Mouse (Mus musculus) gastrocnemius, postnatal 25 days (tissue): Measurements from ENCODE around the gene Trappc1. TPM values are rescaled to one million over a fixed set of nuclear protein-coding genes. Genes with fewer than 3 reads are reported as not detected.

Experiments used
- DNase-seq: peaks from one replicate; pipeline ENCODE4 v3.0.0; 2022
- total RNA-seq, 2 experiments: library from RNA; stranded (reverse); gene quantifications; 1 replicate in 1 of 2; 2 replicates in 1 of 2; pipeline ENCODE4 v1.2.3; 2021

The Trappc1 gene
- total RNA-seq, 2 experiments from 2014 or later: 39.6 to 48.3 TPM

DNA sequence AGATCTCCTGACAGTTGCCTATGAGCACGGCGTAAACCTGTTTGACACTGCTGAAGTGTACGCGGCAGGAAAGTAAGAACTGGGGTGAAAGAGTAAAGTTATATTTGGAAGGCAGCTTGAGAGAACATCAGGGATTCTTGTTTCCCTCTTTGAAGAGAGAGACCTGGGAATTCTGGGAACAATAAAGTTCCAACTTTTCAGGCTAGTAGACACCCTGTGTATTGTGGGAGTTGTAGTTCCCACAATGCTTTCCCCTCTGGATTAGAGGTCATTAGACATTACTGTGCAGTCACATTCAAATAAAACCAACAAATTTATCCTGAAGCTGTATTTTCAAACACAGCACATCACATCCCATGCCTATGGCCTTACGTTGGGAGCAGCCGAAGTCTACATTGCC is 4.7 kb downstream of the Trappc1 start:
- DNase-seq: no peak

DNA sequence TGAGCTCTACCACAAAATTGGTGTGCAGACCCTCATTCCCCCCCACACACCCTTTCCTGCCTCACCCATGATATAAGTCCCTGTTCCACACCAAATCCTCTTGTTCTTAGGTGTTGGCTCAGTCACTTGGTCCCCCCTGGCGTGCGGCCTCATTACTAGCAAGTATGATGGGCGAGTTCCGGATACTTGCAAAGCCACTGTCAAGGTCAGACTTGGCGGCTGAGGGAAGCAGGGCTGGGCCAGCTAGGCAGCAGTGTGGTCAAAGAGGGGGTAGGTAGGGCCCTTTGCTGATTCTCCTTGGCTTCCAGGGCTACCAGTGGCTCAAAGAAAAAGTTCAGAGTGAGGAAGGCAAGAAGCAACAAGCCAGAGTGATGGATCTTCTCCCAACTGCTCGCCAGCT is 7.4 kb downstream of the Trappc1 start:
- DNase-seq: no peak

DNA sequence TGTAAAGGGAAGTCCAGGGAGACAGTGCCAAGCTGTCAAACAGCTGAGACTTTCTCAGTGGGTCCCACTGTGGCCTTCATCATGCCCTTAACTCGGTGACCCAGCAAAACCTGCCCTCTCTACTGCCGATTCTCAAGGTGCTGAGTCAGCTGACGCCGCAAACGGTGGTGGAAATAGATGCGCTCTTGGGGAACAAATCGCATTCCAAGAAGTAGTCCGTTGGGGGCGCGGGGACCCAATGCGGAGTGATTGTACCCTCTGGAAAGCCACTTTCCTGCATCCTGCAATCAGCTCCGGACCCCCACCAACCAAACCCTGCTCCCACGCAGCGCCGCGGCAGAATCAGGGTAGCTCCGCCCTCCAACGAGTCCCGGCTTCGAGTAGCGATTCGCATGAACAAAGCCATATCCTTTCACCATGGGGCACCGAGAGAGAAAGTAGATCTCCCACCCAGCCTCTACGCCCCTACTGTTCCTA is 8.2 kb downstream of the Trappc1 start:
- DNase-seq: peak; percentile 56

DNA sequence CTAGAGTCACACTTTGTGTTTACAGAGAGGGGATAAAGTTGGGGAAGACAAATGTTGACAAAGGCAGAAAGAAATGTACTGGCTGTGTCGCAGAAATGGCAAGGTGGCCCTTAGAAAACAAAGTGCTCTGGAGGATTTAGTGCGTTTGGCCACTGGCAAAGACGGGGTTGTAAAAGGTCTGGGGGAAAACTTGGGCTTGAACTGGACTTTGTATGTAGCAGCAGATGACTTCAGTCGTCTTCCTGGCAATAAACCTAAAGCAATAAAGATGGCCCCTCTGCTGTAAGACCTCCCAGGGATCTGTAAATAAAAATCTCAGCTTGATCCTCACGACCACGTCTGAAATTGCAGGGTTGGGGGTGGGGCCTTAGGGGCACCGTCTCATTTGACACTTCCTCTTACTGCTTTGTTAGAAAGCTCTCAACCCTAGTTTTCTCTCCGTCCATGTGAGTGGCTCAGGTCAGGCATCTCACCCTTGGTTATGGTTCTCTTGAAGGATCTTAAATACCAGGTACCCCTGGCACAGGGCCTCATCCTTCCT is 9.0 kb downstream of the Trappc1 start:
- DNase-seq: no peak

DNA sequence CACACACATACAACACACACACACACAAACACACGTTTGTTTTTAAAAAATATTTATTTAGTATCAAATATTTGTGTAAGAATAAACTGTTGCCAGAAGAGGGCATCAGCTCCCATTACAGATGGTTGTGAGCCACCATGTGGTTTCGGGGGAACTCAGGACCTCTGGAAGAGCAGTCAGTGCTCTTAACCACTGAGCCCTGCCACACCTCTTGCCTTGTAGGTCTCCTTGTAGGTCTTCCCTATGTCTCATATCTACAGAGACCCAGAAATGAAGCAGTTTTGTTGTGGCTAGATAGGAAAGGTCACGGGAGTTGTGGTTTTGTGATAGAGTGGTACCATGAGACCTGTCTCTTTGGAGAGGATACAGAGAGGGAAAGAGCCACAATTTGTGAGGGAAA is 10.1 kb downstream of the Trappc1 start:
- no peak for DNase-seq

DNA sequence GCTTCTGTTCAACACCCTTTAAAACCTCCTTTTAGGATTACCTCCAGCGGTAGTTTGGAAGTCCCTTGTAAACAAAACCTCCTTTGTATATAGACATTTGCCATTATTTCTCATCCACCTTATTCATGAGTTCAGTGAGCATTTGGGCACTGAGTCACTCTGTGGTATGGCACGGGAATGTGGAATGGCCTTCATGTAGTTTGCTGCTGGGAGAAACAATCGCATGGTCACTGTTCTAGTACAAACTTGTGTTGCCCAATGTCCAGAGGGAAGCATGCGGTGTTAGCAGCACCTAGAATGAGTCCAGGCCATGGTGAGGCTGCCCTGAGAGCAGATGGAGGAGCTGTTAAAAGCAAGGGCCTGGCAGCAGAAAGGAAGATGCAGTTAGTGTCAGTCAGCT is 11.0 kb downstream of the Trappc1 start:
- no peak for DNase-seq

DNA sequence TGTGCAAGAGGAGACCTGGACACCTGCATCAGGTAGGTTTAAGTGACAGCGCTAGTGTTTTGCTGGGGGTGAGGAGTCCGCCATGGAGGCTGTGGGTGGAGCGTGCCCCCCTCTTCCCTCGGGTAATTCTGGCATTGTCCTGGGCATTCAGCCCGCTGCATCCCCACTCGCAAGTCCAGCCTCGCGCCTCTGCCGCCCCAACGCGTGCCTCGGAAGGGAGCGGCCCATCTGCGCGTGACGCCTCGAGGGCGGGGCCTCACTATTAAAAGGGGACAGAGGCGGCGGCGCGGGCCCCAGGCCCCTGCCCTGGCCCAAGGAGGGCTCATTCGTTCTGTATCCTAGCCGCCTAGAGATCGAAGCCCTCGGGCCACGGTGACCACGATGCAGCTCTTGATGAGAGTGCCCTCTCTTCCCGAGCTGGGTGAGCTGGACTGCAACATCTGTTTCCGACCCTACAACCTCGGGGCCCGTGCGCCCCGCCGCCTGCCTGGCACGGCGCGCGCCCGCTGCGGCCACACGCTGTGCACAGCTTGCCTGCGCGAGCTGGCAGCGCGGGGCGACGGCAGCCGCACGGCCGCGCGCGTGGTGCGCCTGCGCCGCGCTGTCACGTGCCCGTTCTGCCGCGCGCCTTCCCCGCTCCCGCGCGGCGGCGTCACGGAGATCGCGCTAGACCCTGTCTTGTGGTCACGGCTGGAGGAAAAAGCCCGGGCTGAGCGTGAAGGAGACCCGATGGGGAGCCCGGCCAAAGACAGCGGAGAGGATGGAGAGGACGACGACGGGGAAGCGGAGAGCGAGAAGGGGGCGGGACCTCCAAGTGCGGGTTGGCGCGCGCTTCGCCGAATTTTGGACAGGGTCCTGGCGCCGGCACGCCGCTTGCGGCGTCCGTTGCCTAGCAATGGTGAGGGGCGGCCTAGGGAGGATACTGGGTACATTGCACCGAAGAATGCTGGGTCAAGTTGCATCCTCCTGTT is 16.7 kb downstream of the Trappc1 start, which contains the start of gene Rnf227:
TSS of gene Rnf227 (plus strand) at position 301 of the 971 bp plus-strand sequence.
- DNase-seq: peak; percentile 55

DNA sequence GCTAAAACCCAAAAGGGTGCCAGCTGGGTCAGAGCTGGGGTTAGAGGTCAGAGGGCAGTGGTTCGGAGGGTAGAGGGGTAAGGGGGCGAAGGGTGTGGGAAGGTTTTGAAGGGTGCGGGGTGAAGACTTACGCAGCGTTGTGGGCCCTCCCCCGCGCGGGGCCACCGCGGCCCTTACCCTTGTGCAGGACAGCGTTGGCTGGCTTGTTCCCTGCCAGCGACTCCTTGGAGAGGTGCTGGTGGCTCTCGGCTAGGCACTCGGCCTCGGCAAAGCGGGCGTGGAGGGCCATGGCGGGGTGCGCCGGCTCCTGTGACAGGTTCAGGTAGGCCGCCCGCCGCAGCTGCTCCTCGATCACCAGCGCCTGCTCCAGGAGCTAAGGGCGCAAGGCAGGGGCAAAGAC is 22.7 kb downstream of the Trappc1 start:
- DNase-seq: no peak

DNA sequence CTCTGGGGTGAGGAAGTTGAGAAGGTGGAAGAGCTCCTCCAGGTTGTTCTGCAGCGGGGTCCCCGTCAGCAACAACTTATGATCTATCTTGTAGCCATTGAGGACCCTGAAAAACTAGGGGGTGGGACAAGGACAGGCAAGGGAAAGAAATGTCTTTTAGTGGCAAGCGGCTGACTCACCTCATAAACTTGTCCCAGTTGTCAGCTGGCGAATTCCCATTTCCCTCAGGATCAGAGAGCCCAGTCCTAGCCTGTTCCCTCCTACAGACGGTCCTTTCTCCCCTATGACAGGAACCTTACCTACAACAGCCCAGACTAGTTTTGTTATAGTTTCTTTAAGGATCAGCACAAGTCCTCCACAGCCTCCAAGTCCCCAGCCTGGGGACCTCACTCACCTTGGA is 32.8 kb downstream of the Trappc1 start:
- DNase-seq: no peak

DNA sequence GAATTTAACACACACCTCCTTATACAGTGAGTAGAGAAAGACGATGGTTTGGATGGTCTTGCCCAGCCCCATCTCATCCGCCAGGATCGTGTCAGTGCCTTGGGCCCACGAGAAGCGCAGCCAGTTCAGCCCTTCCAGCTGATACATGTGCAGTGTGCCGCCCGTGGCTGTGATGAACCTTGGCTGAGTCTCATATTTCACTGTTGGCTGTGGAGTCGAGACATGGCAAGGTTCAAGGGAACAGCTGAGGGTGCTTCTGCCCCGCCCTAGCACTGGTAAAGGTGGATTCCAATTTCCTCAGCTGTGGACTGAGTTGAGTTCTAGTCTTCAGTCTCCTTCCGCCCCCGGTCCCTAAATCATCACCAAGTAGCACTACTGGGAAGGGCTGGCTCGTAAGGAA is 33.9 kb downstream of the Trappc1 start:
- peak; percentile 64 for DNase-seq

DNA sequence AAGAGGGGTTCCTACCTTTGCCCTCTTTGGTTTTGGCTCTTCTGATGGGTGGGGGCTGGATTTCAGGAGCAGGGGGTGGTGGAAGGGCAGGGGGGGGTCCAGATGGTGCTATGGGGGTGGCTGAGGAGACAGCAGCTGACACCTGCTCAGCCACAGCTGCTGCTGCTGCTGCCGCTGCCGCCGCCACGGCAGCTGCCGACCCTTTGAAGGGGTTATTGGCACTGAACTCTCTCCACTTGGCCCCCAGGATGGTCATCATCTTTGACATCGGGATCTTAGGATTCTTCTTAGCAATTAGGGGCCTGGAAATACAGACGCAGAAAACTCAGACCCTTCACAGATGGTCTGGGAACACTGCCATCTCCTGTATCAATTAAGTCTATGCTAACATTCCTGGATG is 38.2 kb downstream of the Trappc1 start:
- DNase-seq: no peak

DNA sequence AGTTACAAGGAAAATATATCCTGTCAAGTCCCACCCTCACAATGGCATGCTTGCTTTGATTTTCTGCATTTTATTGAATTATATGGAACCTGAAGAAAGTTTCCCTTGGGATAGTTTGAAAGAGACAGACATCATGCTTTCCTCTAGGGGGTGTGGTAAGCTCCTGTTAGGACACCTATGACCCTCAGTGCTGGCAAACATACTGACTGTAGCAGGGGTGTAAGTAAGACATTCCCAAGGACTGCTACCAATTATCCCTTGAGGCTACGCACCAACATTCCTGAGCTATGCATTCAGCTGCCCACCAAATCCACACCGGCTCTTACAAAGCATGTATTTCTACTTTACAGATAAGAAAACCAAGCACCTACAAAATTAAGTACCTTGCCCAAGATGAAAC is 38.7 kb downstream of the Trappc1 start:
- DNase-seq: no peak

DNA sequence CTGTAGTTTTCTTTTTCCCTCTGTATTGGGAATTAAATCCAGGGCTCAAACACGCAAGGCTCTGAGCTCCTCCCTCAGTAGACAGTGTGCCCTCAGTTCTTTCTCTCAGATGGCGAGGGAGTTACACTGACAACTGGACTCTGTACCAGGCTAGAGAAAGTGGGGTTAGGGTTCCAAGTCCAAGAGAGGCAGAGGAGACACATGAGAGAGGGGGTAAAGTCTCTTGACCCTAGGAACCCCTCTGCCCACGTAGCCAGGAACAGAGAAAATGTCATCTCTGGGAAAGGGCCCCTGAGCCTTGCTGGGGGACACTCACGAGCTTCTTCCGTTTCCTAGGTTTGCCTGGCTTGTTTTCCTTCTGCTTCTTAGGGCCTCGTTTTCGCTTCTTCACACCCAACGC is 40.6 kb downstream of the Trappc1 start:
- no peak for DNase-seq

DNA sequence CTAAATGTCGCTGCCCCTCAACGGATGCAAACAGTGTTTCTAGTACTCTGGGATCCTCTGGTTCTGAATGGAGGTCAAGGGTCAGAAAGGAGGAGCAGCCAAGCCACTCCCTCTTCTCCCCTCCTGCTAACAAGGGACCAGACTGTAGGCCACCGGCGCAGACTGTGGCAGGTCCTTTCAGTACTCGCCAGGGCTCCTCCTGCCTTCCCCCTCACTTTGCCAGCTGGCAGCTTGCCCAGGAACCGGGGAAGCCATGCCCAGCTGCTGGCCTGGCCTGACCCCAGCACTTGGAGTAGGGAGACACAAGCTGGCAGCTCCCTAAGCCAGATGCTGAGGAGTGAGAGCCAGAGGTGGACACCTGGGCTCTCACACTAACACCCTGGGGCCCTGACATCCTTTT is 41.1 kb downstream of the Trappc1 start:
- DNase-seq: peak; percentile 94

DNA sequence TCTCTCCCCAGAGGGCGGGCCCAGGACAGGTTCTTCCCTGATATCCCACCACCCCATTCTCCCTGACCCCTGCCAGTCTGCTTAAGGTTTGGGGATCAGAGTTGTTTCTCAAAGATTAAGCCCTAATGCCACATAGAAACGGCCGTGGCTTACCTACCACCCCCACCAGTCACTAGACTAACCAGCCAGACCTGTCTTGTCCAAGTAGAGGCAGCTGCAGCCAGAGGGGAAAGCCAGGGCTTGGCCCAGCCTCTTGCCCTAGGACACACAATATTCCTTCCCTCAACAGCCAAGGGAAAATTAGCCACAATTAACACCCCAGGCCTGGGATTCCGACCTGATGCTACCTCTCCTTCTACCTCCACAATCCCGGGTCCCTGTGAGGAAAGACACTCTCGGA is 41.9 kb downstream of the Trappc1 start:
- no peak for DNase-seq

DNA sequence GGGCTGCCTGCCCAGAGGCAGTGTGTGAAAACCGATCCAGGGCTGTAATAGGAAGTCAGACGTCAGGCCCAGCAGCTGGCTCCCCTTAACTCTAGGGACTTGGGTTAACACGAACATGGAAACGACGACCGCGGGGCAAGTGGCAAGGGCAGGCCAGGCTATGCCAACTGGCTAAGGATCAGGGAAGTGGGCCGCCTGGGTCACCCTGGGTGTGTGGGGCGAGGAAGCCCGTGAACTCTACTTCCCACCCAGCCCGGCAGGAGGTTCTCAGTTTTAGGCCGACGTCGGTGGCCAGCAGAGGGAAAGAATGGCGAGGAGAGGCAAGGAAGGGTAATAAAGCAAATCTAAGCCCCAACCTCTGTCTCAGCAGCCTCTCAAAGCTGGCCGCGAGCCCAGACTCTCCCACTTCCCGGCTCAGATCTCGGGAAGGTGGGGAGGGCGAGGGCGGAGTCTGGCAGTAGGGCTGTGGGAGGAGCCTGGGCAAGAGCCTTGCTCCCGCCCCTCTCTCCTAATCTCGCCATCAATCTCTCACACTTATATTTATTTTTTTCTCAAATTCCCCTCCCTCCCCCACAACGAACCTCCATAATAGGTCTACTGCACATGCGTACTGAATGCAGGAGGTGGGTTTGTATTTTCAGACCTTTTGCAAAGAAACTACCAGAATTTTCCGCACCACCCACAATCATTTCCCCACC is 42.5 kb downstream of the Trappc1 start:
- peak; percentile 91 for DNase-seq

DNA sequence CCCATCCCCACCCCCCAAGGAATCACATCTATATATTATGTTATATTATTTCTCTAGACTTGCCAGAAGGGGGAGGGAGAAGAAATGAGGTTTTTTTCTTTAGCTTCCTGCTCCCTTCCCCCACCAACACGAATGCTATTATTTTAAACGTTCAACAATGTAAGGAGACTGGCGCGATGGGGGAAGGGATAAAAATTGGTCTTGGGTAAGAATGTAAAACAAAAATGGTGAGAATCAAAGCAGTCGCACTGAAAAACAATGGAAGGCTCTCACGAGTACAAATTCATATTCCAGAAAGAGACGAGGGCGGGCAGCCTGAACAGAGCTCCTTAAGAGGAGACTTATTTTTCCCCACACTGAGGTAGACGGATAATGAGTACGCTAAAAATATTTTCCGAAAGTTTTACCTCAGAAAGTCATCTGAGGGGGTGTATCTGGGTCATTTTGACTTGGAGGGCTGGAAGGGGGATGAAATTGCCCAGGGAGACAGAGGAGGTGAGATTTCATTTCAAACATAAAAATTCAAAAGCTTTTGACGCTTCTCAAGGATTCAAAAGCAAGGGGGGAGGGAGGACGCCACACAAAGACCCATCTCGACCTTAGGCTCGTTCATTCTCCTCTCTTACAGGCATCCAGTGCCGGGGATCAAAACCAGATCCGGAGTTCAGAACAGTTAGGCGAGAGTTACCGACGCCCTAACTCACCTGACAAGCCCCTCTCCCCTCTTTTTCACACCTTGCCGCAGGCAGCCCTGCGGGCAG is 43.3 kb downstream of the Trappc1 start:
- DNase-seq: no peak

DNA sequence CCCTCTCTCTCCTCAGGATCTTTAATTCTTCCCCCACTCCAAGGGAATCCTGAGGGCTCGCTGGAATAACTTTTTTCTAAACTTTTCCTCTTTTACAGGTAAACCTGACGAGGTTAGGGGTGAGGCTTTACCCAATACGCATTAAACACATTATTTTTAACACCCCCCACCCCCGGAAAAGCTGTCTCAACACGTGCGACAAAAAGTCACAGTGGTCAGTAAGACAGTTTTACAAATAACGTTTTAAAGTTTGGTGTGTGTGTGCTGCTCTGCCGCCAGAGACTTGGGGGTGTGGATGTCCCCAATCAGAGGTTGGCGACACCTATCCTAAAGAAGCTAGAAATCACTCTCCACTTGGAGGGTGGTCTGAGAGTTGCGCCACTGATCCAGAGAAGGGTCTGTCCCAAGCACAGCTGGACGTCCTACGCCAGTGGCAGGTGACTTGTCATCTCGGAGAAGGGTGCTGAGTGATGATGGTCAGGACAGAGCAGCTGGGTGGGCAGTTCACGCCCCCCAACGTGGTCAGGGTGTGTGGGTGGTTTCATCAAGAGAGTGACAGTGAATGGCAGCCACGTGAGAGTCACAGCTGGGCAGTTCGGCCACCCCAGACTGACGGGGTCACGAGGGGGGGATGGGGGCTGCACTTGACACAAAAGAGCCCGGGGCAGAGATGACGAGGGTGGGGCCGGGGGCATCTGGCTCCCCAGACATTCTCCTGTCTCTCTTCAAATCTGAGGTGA is 44.0 kb downstream of the Trappc1 start:
- no peak for DNase-seq

DNA sequence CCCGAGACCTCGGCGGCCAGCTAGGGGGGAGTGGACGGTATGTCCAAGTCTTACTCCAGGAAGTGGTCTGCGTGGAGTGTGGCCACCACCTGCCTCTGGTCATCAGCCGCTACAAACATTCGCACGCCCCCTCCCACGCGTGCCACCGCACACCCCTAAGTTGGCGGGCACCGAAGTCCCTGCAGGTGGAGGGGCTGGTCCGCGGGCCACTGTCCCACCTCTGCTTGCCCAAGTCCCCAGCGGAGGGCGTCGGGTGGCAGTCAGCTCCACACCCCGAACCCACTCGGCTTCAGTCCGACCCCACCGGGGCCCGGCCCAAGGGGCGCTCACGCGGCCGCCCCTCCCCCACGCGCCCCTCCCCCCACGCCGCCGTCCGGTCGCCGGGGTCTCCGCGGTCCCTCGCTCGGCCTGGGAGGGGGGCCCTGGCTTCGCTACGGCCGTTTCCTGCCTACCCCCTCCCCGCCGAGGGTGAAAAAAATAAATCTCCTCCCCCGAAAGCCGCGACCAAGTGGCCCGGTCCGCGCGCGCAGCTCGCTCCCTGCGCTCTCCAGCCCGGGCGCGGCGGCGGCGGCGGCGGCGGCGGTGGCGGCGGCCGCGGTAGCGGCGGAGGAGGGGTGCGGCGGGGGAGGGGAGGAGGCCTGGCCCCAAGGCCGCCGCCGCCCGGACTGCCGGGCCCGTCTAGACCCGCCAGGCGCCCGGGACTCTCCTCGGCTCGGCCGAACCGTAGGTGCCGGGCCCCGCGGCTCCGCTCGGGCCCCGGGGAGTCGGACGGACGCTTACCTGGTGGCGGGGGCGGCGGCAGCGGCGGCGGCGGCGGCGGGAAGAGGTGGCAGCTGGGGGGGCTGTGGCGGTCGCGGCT is 44.8 kb downstream of the Trappc1 start:
- peak; percentile 46 for DNase-seq

DNA sequence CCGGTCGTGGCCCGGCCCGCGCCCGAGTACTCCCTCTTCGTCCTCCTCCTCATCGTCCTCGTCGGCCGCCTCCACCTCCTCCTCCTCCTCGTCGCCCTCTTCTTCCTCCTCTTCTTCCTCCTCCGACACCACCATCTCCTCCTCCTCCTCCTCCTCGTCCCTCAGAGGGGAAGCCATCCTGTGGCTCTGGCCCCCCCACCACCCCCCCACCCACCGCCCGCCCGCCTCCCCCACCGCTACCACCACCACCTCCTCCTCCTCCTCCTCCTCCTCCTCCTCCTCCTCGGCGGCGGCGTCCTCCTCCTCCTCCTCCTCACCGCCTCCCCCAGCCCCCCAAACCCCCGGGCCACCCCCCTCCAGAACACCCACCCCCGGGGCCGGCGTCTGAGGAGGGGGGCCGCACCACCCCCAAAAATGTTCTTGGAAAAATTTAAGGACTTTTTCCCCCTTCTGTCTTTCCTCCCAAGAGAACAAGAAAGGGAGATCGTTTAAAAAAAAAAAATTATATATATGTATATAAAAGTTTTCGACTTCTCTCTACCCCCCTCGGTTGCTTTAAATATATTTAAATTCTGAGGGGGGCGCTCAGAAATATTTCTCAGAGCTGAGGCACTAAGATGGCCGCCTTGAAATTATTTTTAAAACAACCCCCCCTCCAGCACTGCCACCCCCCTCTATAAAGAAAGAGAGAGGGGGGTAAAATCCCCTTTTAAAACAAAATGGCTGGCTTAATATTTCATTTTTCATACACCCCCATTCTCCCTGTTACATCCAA is 45.6 kb downstream of the Trappc1 start, which contains the start of gene Chd3:
TSS of gene Chd3 (minus strand) at position 192 of the 775 bp plus-strand sequence.
- no peak for DNase-seq
